Mouse (Mus musculus) liver, postnatal 0 days (tissue): ENCODE data around the gene Camta1.

ENCODE experiments used
- CTCF ChIP-seq: sonication (generic); IDR thresholded peaks from 2 replicates; pipeline ENCODE4 v1.5.1; 2016; ENCODE audit warnings: antibody characterized with exemption, low read depth
- EP300 ChIP-seq: IDR thresholded peaks from 2 replicates; pipeline ENCODE4 v1.6.1; 2016; ENCODE audit warnings: antibody characterized with exemption, low read depth, mild to moderate bottlenecking

DNA sequence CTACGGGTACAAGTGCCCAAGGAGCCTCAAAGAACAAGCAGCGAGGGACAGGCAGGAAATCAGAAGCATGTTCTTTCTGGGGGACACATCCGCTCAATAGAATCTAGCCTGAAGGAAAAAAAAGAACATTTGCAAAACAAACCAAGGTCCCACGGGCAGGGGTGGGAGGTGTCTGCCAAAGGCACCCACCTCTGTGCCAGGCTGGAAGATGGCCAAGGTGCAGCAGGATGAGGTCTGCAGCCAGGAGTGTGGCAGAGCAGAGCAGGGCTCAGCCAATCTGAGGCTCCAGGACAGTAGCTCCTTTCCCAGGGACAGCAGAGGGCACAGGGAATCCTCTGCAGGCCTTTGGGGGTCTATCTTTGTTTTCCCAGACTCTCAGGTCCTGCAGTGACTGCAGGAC lies 706.1 kb downstream of the Camta1 start:
- TF ChIP-seq CTCF (no peak), EP300 (no peak)
